Mouse (Mus musculus) lung, adult 2 months (tissue): ENCODE data around the gene Gm28047.

Experiments
- CTCF ChIP-seq: fragments of 200-500 bp; IDR thresholded peaks from 2 replicates; pipeline ENCODE4 v1.5.1; 2011; ENCODE audit warnings: mild to moderate bottlenecking, low read length, control low read depth; ENCODE audit not compliant: insufficient read depth
- POLR2A ChIP-seq: fragments of 200-500 bp; IDR thresholded peaks from 2 replicates; pipeline ENCODE4 v1.6.1; 2011; ENCODE audit warnings: low read depth, mild to moderate bottlenecking, control low read depth, low read length, borderline replicate concordance; ENCODE audit errors: extremely low read depth

DNA sequence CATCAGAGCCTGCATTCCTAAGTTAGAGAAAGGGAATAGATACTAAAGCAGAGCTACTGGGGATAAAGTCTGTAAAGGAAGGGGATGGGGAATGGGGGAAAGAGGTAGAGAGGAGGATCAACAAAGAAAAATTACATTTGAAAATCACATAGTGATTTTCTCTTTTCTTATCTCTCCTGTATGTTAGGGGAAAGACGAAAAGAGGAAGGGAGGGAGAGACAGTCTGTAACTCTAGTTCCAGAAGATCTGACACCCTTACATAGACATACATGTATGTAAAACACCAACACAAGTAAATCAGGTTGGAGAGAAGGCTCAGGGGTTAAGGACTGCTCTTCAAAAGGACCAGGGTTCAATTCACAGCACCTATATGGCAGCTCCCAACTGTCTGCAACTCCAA, 43.7 kb downstream of the Gm28047 start:
- TF ChIP-seq POLR2A, result no peak
- no peak for TF ChIP-seq CTCF
